Mouse (Mus musculus): Measurements from ENCODE around the gene Myo10. TPM values are rescaled to one million over a fixed set of nuclear protein-coding genes. Genes with fewer than 3 reads are reported as not detected.

Gene Myo10
- polyA plus RNA-seq, 1 experiment from 2014 or later = 25.8 TPM

DNA sequence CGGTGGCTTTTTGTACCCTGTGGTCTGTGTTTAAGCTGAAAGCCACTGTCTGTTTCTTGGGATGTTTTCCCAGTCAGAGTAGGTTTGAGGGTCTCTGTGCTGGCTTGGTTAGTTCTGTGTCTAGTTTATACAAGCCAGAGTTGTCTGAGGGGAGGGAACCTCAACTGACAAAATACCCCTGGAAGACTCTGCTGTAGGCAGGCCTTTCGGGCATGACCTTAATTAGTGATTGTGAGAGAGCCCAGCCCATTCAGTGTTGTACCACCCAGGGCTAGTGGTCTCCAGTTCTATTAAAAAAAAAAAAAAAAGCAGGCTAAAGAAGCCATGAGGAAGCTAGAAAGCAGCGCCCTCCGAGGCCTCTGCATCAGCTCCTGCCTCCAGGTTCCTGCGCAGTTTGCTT, 30.0 kb downstream of the Myo10 start:
- DNase-seq (ENCODE audit: low spot score) (no peak), ATAC-seq (replicated peaks; ENCODE audit: low FRiP score, low read depth) (no peak)
- TF ChIP-seq CTCF (IDR thresholded peaks at IDR 0.05; ENCODE audit: low read depth) = no peak
- no peaks in the 10 kb centered on the region for H3K36me3 ChIP-seq (ENCODE audit: insufficient read depth, low read length)
- H3K4me3 ChIP-seq (replicated peaks; ENCODE audit: low read depth, low read length) = no peak overlapping the region
- H3K9me3 ChIP-seq (replicated peaks; ENCODE audit: low read length) = 0 out of 2 replicates have a peak, but pooled peaks cover 4% of the 10 kb centered on the region
- H3K9ac ChIP-seq (ENCODE audit: low read depth, low read length) = no peak overlapping the region
- H3K4me1 ChIP-seq (replicated peaks; ENCODE audit: insufficient read depth, low read length) = peaks cover 36% of the 10 kb centered on the region
- H3K27me3 ChIP-seq (ENCODE audit: insufficient read depth, low read length) = no peaks in the 10 kb centered on the region
- H3K4me2 ChIP-seq (ENCODE audit: low read length) = no peak overlapping the region
- no peak overlapping the region; the same call in 1 of the 2 replicates for H3K27ac ChIP-seq
- 46% methylated on average over 5 of the region's 5 CpGs for WGBS

DNA sequence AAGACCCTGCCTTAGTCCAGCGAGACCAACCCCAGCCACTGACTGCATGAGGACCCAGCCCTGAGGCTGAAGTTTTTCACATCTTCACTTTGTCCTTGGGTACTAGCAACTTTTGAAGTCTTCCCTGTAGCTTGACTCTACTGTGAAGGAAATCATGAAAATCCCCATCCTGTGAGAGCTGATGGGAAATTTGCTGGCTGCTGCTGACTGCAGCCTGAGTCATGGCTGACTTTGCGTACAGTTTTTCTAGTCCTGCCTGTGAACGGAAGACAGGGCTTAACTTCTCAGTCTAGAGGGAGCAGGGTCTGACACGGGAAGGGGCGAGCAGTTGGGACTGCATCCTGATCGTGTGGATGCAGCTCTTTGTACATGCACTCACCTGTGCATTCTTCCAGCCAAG, 30.6 kb downstream of the Myo10 start:
- TF ChIP-seq CTCF (IDR thresholded peaks at IDR 0.05; ENCODE audit: low read depth) = no peak
- Histone ChIP-seq H3K4me1 (replicated peaks; ENCODE audit: insufficient read depth, low read length) (peaks cover 36% of the 10 kb centered on the region), H3K27me3 (ENCODE audit: insufficient read depth, low read length) (no peaks in the 10 kb centered on the region), H3K36me3 (ENCODE audit: insufficient read depth, low read length) (no peaks in the 10 kb centered on the region; the same call in 1 of the 2 replicates), H3K27ac (no peak overlapping the region), H3K9ac (ENCODE audit: low read depth, low read length) (no peak overlapping the region), H3K4me2 (ENCODE audit: low read length) (no peak overlapping the region), H3K4me3 (replicated peaks; ENCODE audit: low read depth, low read length) (no peak overlapping the region), H3K9me3 (replicated peaks; ENCODE audit: low read length) (0 out of 2 replicates have a peak, but pooled peaks cover 3% of the 10 kb centered on the region)
- DNase-seq (ENCODE audit: low spot score) (no peak), ATAC-seq (replicated peaks; ENCODE audit: low FRiP score, low read depth) (no peak)
- WGBS = 67% methylated on average over 6 of the region's 6 CpGs

DNA sequence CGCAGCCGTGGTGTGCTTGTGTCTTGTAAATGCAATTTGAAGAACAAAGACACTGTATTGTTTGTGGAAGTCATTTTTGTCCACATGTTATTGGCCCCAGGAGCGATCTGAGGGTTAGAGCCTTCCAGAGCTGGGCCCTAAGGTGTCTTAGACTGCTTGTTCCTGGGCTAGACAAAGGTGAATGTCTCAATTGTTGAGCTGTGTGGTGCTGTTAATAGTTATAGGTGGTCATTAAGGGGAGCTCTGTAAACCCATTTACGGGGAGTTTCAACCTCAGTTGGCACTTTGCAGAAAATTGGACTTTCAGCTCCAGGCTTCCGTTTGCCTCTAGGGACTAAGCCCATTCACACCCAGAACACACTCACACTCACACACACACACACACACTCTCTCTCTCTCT, 31.4 kb downstream of the Myo10 start:
- 61% methylated on average over 5 of the region's 5 CpGs for WGBS

DNA sequence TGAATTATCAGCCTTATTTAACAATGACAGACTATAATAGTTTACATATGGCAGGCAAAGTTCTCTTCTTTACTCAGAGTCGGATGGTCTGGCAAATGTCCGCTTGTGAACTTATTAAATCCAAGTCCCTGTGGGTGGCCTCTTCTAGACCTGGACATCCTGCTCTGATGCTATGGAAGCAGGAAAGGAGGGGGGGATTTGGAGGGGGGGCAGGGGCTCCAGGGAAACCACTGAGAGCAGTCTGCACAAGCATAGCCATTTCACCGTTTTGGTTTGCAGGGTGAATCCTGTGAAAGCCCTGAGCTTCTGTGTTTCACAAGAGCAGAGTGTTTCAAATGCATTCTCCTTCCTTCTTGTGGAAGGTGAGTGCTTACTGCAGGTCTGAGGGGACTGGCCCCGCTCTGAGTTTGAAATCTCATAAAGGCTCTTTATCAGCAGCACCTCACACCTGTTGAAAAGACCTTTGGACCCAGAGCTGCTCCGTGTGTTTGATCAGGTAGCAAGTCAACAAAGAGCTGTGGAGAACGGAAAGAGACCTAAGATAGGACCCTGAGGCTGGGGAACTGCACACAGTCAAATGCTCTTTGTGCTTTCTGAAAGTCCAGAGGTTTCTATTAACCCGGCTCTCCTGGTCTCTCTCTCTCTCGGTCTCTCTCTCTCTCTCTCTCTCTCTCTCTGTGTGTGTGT, 40.7 kb downstream of the Myo10 start:
- Histone ChIP-seq H3K36me3 (ENCODE audit: insufficient read depth, low read length) (peaks cover 10% of the 10 kb centered on the region; the same call in 1 of the 2 replicates), H3K9me3 (replicated peaks; ENCODE audit: low read length) (no peaks in the 10 kb centered on the region), H3K4me2 (ENCODE audit: low read length) (no peak overlapping the region), H3K27me3 (ENCODE audit: insufficient read depth, low read length) (no peaks in the 10 kb centered on the region), H3K9ac (ENCODE audit: low read depth, low read length) (no peak overlapping the region), H3K4me3 (replicated peaks; ENCODE audit: low read depth, low read length) (no peak overlapping the region), H3K27ac (no peak overlapping the region), H3K4me1 (replicated peaks; ENCODE audit: insufficient read depth, low read length) (peaks cover 6% of the 10 kb centered on the region; the same call in 1 of the 2 replicates)
- 33% methylated on average over 8 of the region's 8 CpGs for WGBS
- ATAC-seq (replicated peaks; ENCODE audit: low FRiP score, low read depth) (0 out of 2 replicates have a peak, but pooled peaks have one; percentile 7), DNase-seq (ENCODE audit: low spot score) (no peak)
- TF ChIP-seq CTCF (IDR thresholded peaks at IDR 0.05; ENCODE audit: low read depth) = no peak

More for the DNA sequence above, 31.4 kb downstream of the Myo10 start:
- Histone ChIP-seq H3K27me3 (ENCODE audit: insufficient read depth, low read length) (no peaks in the 10 kb centered on the region), H3K36me3 (ENCODE audit: insufficient read depth, low read length) (no peaks in the 10 kb centered on the region; the same call in 1 of the 2 replicates), H3K9ac (ENCODE audit: low read depth, low read length) (no peak overlapping the region), H3K9me3 (replicated peaks; ENCODE audit: low read length) (no peaks in the 10 kb centered on the region), H3K4me2 (ENCODE audit: low read length) (no peak overlapping the region), H3K4me3 (replicated peaks; ENCODE audit: low read depth, low read length) (no peak overlapping the region), H3K27ac (no peak overlapping the region), H3K4me1 (replicated peaks; ENCODE audit: insufficient read depth, low read length) (peaks cover 32% of the 10 kb centered on the region)
- TF ChIP-seq CTCF (IDR thresholded peaks at IDR 0.05; ENCODE audit: low read depth) = no peak
- ATAC-seq (replicated peaks; ENCODE audit: low FRiP score, low read depth) (no peak), DNase-seq (ENCODE audit: low spot score) (no peak)

DNA sequence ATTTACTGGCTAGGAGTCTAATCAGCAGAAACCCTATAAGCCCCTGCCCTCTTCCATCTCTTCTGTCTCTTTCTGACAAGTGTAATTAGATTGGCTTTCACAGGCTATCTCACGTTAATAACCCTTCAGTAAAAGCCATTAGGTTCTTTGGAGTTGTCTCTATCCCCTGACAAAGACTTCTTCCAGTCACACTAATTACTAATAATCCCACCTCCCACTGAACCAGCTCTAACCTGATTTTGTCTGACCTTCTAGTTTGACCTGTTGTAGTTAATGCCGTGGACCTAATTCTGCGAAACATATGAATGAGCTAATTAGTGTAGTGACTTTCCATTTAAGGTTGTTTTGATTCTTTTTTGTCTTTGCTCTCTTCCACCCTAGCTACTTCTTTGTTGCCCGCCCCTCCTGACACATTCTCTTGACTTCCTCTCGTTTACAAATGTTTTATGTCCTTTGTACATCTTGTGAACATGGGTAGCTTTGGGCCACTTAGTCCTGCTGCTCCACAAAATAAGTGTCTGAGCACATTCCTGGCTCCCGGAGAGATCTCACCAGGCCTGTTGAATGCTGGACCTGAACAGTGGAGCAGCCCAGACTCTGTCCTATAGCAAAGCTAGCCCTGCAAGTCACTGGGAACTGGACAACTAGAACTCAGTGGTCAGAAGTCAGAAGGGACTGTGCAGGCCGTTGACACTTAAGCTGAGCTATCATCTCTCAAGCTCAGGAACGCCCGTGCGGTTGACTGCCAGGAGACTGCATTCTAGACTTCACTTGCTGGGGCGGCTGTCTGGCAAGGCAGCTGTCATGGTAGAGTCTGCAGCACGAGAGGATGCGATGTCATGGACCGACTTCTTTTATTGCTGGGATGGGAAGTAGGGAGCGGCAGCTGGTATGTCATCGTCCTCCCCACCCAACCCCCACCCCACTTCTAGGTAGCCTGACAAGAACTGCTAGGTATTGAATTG, 47.2 kb downstream of the Myo10 start:
- Histone ChIP-seq H3K4me1 (replicated peaks; ENCODE audit: insufficient read depth, low read length) (peaks cover 5% of the 10 kb centered on the region; the same call in 1 of the 2 replicates), H3K4me3 (replicated peaks; ENCODE audit: low read depth, low read length) (no peak overlapping the region), H3K27ac (no peak overlapping the region), H3K36me3 (ENCODE audit: insufficient read depth, low read length) (peaks cover 15% of the 10 kb centered on the region; the same call in 1 of the 2 replicates), H3K4me2 (ENCODE audit: low read length) (no peak overlapping the region), H3K9me3 (replicated peaks; ENCODE audit: low read length) (no peaks in the 10 kb centered on the region), H3K27me3 (ENCODE audit: insufficient read depth, low read length) (no peaks in the 10 kb centered on the region), H3K9ac (ENCODE audit: low read depth, low read length) (no peak overlapping the region)
- 38% methylated on average over 16 of the region's 16 CpGs for WGBS
- ATAC-seq (replicated peaks; ENCODE audit: low FRiP score, low read depth) (no peak), DNase-seq (ENCODE audit: low spot score) (peak; percentile 39)
- no peak for TF ChIP-seq CTCF (IDR thresholded peaks at IDR 0.05; ENCODE audit: low read depth)
